Mouse (Mus musculus): ENCODE measurements around the gene Blvrb. TPM values are rescaled to one million over a fixed set of nuclear protein-coding genes. Genes with fewer than 3 reads are reported as not detected.

The Blvrb gene
- polyA plus RNA-seq, 1 experiment from 2014 or later: 45.5 TPM

DNA sequence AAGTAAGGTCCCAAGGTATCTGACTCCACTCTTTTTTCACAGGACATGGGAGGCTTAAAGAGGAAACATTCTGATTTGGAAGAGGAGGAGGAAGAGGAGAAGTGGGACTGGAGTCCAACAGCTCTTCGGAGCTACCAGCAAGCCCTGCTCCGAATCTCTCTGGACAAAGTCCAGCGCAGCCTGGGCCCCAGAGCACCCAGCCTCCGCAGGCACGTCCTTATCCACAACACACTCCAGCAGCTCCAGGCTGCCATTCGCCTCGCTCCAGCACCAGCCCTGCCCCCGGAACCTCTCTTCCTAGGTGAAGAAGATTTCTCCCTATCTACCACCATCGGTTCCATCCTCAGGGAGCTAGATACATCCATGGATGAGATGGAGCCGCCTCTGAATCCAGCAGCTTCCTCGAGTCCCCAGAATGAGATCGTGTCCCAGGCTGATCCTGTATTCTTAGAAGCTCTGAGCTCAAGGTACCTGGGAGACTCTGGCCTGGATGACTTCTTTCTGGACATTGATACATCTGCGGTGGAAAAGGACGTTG is 28.4 kb downstream of the Blvrb start:
- peaks cover 25% of the 10 kb centered on the region for H3K36me3 ChIP-seq (replicated peaks)
- no peak overlapping the region for H3K27ac ChIP-seq
- H3K27me3 ChIP-seq (ENCODE audit: poor library complexity, severe bottlenecking): no peaks in the 10 kb centered on the region
- H3K4me1 ChIP-seq: peaks cover 26% of the 10 kb centered on the region
- WGBS: 94% methylated on average over 14 of the region's 14 CpGs
- DNase-seq (ENCODE audit: extremely low spot score, low spot score): no peak
- H3K9me3 ChIP-seq: no peaks in the 10 kb centered on the region
- H3K4me3 ChIP-seq: no peak overlapping the region

DNA sequence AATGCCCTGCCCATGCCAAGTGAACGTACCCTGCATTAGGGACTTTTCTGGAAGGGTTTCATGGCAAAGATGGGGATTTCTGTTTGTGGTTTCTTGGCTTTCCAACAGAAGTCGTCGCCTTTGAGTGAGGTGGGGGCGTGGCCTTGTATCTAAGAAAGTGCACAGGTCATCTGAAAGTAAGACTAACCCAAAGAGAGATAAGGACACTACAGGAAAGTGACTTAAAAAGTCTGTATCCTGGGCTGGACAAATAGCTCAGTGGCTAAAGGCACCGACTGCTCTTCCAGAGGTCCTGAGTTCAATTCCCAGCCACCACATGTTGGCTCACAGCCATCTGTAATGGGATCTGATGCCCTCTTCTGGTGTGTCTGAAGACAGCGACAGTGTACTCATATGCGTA is 30.8 kb downstream of the Blvrb start:
- 83% methylated on average over 7 of the region's 7 CpGs for WGBS
- H3K4me3 ChIP-seq: no peak overlapping the region
- H3K27me3 ChIP-seq (ENCODE audit: poor library complexity, severe bottlenecking): no peaks in the 10 kb centered on the region
- no peak overlapping the region for H3K27ac ChIP-seq
- peaks cover 25% of the 10 kb centered on the region for H3K36me3 ChIP-seq (replicated peaks)
- DNase-seq (ENCODE audit: extremely low spot score, low spot score): no peak
- H3K4me1 ChIP-seq: peaks cover 32% of the 10 kb centered on the region
- no peaks in the 10 kb centered on the region for H3K9me3 ChIP-seq

DNA sequence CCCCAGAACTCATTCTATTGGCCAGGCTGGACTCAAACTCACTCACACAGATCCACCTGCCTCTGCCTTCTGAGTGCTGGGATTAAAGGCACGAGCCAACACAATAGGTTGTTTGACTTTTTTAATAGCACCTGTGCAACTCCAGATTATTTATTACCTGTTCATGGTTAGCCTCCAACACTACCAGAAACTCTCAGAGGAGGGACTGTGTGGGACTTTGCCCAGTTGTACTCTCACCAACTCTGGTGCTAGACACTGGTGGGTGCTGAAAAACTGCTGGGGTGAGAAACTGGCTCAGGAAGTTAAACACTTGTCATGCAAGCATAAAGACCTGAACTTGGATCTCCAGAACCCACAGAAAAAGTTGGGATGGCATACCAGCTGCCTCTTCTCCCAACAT is 32.0 kb downstream of the Blvrb start:
- H3K27me3 ChIP-seq (ENCODE audit: poor library complexity, severe bottlenecking): no peaks in the 10 kb centered on the region
- H3K4me3 ChIP-seq: no peak overlapping the region
- no peaks in the 10 kb centered on the region for H3K9me3 ChIP-seq
- peaks cover 25% of the 10 kb centered on the region for H3K36me3 ChIP-seq (replicated peaks)
- H3K4me1 ChIP-seq: peaks cover 30% of the 10 kb centered on the region
- 75% methylated on average over 1 of the region's 1 CpGs for WGBS
- H3K27ac ChIP-seq: no peak overlapping the region
- DNase-seq (ENCODE audit: extremely low spot score, low spot score): no peak

DNA sequence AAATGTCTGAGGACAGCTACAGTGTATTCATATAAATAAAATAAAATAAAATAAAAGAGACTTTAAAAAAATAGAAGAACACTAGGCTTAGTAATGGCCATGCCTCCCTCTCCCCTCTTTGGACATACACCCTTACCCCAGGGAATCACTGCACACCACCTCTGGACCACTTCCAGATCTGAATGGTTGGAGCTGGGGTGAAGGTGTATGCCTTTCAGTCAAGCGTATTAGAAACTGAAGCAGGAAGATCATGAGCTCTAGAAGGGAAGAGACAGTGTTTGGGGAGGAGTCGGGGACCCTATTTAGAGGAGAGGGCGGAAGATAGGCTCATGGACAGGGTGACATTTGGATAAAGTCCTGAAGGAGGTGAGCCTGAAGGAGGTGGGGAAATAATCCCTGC is 32.7 kb downstream of the Blvrb start:
- Histone ChIP-seq H3K9me3 (no peaks in the 10 kb centered on the region), H3K27me3 (ENCODE audit: poor library complexity, severe bottlenecking) (peaks cover 3% of the 10 kb centered on the region; the same call in 1 of the 2 replicates), H3K4me3 (peak overlapping the region; percentile 49; the same call in 1 of the 2 replicates), H3K4me1 (peaks cover 22% of the 10 kb centered on the region), H3K27ac (peak overlapping the region; percentile 85), H3K36me3 (replicated peaks) (peaks cover 25% of the 10 kb centered on the region)
- WGBS: 68% methylated on average over 3 of the region's 3 CpGs
- no peak for DNase-seq (ENCODE audit: extremely low spot score, low spot score)

DNA sequence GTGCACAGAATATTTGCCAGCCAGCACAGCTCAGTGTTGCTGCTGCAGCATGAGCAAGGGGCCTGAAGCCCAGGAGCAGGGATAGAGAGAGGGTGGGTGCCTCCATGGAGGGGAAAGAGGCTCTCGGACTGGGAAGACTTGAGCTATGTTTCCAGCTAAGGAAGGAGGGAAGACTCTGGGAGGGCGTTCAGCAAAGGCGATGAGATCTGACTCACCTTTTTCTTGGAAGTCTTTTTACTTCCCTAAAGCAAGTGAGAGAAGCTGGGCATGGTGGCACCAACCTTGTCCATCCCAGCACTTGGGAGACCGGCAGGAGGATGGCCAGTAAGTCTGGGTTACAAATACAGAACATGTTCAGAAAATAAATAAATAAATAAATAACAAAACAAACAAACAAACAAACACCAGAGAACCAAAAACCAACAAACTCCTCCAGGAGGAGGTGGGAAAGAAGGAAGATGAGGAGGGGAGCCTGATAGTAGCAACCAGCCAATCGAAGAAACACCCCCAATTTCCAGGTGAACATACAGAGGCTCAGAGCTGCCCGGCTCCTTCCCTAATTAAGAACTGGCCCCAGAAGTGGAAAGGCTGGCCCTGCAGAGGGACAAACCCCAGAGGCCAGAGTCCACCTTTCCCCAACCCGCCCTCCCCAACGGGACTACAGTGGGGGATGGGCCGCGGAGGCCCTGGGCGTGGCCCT is 33.3 kb downstream of the Blvrb start:
- Histone ChIP-seq H3K36me3 (replicated peaks) (peaks cover 20% of the 10 kb centered on the region), H3K27ac (peak overlapping the region; percentile 85), H3K9me3 (no peaks in the 10 kb centered on the region), H3K4me3 (peak overlapping the region; percentile 49), H3K4me1 (peaks cover 22% of the 10 kb centered on the region), H3K27me3 (ENCODE audit: poor library complexity, severe bottlenecking) (peaks cover 4% of the 10 kb centered on the region; the same call in 1 of the 2 replicates)
- DNase-seq (ENCODE audit: extremely low spot score, low spot score): no peak
- WGBS: 11% methylated on average over 11 of the region's 11 CpGs

DNA sequence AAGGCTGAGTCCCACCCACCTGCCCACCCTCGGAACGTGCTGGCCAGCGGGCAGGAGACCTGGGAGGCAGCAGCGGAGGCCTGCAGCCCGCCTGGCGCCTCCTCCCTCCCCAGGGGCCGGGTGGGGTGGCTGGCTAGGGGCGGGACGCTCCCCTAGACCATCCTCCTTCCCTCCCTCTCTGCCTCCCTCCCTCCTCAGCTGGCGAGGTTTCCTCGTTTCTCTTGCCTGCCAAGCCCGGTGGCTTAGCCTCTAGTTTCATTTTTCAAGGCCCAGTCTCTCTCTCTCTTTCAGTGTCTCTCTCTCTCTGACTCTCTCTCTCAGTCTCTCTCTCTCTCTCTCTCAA is 33.8 kb downstream of the Blvrb start:
- no peaks in the 10 kb centered on the region for H3K9me3 ChIP-seq
- DNase-seq (ENCODE audit: extremely low spot score, low spot score): peak; percentile 79
- peaks cover 27% of the 10 kb centered on the region for H3K4me1 ChIP-seq
- peak overlapping the region; percentile 49 for H3K4me3 ChIP-seq
- H3K27me3 ChIP-seq (ENCODE audit: poor library complexity, severe bottlenecking): peaks cover 4% of the 10 kb centered on the region; the same call in 1 of the 2 replicates
- H3K36me3 ChIP-seq (replicated peaks): peaks cover 15% of the 10 kb centered on the region
- H3K27ac ChIP-seq: peak overlapping the region; percentile 85
- 0% methylated on average over 8 of the region's 12 CpGs for WGBS

DNA sequence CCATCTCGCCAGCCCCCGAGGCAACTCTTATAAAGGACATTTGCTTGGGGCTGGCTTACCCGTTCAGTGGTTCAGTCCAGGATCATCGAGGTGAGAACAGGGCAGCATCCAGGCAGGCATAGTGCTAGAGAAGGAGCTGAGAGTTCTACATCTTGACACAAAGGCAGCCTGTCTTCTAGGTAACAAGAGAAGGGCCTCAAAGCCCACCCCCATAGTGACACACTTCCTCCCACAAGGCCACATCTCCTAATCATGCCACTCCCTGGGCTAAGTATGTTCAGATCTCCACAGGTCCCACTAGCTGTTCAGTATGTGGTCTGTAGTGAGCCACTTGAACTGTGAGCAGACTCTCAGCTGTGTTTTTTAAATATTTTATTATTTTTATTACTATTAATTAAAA is 36.1 kb downstream of the Blvrb start:
- DNase-seq (ENCODE audit: extremely low spot score, low spot score): no peak
- Histone ChIP-seq H3K27me3 (ENCODE audit: poor library complexity, severe bottlenecking) (peaks cover 5% of the 10 kb centered on the region; the same call in 1 of the 2 replicates), H3K9me3 (no peaks in the 10 kb centered on the region), H3K4me1 (peaks cover 42% of the 10 kb centered on the region), H3K4me3 (no peak overlapping the region), H3K27ac (no peak overlapping the region), H3K36me3 (replicated peaks) (no peaks in the 10 kb centered on the region)
- WGBS: 79% methylated on average over 4 of the region's 4 CpGs

DNA sequence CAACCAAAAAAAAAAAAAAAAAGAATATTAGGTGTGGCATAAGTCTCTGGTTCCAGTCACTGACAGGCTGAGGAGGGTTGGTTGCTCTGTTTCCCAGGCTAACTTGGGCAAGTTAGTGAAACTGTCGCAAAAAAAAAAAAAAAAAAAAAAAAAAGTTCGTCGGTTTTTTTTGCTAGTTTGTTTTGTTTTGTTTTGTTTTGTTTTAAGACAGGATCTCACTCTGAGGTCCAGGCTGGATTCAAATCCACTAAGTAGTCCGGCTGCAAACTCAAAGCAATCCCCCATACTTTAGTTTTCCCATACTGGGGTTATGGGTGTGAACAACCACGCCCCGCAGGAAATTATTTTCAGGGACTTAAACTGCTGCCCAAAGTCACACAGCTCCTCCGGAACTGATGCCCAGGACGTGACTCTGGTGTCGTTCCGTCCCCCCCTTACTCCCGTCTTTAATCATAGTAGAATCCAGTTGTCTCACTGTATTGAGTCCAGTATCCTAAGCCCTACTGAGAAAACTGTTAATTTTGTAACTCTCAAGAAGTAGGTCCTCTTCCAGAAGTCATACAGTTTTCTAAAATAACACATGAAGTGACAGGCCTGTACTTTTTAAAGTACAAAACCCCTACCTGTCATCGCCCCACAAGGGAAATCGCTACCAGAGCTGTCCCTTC is 38.5 kb downstream of the Blvrb start:
- H3K27me3 ChIP-seq (ENCODE audit: poor library complexity, severe bottlenecking): peaks cover 15% of the 10 kb centered on the region
- H3K4me1 ChIP-seq: peaks cover 56% of the 10 kb centered on the region
- H3K27ac ChIP-seq: peak overlapping the region; percentile 92
- peaks cover 10% of the 10 kb centered on the region for H3K36me3 ChIP-seq (replicated peaks)
- WGBS: 6% methylated on average over 13 of the region's 13 CpGs
- H3K4me3 ChIP-seq: peak overlapping the region; percentile 65
- H3K9me3 ChIP-seq: no peaks in the 10 kb centered on the region
- DNase-seq (ENCODE audit: extremely low spot score, low spot score): no peak

DNA sequence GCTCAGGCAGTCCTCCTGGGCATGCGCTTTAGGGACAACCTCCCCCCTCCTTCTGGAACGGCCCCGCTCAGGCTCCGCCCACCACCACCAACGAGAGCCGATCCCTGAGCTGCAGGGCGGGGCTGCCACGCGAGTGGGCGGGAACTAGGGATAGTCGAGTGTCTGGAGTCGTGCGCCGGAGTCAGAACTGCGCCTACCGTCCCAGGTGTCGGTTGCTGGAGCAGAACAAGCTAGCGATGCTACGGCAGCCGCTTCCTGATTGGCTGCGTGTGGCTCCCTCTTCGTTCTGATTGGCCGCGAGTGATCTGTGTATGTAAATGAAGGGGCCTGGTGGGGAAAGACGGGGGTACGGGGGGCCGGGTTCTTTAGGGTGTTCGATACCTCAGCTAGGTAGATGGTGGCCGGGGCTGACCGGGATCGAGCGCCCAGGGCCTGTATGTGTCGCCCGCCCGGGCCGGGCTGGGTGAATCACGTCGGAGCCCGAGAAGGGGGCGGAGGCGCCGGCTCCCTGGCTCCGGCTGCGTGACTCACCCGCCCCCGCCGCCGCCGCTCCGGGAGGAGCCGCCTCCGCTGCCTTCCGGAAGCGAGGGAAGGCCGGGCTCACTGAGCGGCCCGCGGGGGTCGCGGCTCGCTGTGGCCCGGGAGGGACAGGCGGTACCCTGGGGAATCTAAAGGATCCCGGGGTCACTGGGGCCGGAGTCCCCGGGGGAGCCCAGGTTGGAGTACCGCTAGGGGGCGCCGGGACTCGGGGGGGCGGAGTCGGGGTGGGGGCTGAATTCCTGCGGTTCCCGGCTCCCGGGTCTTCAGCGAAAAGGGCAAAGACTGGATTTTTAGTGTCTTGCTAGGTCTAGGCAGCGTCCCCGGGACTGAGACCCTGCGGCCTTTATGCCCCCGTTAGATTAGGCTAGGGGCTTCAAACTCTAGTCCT is 39.3 kb downstream of the Blvrb start, which contains the start of gene Sertad1:
Gene Sertad1 (plus strand): TSS at position 141 of the 928 bp plus-strand sequence.
- Histone ChIP-seq H3K27me3 (ENCODE audit: poor library complexity, severe bottlenecking) (peaks cover 15% of the 10 kb centered on the region), H3K4me3 (peak within 1 kb of the TSS; percentile 65), H3K9me3 (no peaks in the 10 kb centered on the region), H3K4me1 (peaks cover 54% of the 10 kb centered on the region), H3K27ac (peak within 1 kb of the TSS; percentile 92), H3K36me3 (replicated peaks) (peaks cover 10% of the 10 kb centered on the region)
- DNase-seq (ENCODE audit: extremely low spot score, low spot score): peak; percentile 100
- WGBS: under 1% methylated on average over 78 of the region's 80 CpGs

DNA sequence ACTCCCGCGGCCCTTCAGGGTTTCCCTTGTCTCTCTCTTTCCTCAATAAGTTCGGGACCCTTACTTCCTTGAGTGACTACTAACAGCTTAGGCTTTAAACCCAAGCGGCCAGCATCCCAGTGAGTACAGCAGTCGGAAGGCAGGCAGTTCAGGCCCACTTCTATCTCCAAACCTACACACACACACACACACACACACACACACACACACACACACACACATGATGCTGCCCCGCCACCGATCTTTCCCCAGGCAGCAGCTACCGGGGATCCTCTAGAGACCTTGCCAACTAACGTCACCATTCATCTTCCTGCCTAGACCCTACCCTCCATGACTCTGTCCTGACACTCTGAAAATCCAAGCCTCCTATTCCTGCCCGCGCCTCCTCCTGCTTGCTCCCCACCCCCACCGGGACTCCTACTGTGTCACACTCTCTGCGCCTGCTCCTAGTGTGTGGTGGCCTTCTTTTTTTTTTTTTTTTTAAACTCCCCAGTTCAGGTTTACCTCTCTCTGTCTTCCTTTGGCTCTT is 40.0 kb downstream of the Blvrb start:
- H3K9me3 ChIP-seq: no peaks in the 10 kb centered on the region
- H3K36me3 ChIP-seq (replicated peaks): peaks cover 10% of the 10 kb centered on the region
- peak; percentile 37 for DNase-seq (ENCODE audit: extremely low spot score, low spot score)
- peak overlapping the region; percentile 65 for H3K4me3 ChIP-seq
- H3K27ac ChIP-seq: peak overlapping the region; percentile 92
- 3% methylated on average over 13 of the region's 13 CpGs for WGBS
- H3K27me3 ChIP-seq (ENCODE audit: poor library complexity, severe bottlenecking): peaks cover 15% of the 10 kb centered on the region
- peaks cover 50% of the 10 kb centered on the region for H3K4me1 ChIP-seq

DNA sequence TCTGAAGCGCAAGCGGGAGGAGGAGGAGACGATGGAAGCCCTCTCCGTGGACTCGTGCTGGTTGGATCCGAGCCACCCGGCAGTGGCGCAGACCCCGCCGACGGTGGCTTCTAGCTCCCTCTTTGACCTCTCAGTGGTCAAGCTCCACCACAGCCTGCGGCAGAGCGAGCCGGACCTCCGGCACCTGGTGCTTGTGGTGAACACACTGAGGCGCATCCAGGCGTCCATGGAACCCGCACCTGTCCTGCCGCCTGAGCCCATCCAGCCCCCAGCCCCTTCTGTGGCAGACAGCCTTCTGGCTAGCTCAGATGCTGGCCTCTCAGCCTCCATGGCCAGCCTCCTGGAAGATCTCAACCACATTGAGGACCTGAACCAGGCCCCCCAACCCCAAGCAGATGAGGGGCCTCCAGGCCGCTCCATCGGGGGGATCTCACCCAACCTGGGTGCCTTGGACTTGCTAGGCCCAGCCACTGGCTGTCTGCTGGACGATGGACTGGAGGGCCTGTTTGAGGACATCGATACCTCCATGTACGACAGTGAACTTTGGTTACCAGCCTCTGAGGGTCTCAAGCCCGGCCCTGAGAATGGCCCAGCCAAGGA is 41.6 kb downstream of the Blvrb start:
- peaks cover 50% of the 10 kb centered on the region for H3K4me1 ChIP-seq
- no peaks in the 10 kb centered on the region for H3K9me3 ChIP-seq
- H3K27ac ChIP-seq: peak overlapping the region; percentile 91
- peaks cover 10% of the 10 kb centered on the region for H3K36me3 ChIP-seq (replicated peaks)
- H3K4me3 ChIP-seq: peak overlapping the region; percentile 59
- WGBS: 90% methylated on average over 25 of the region's 25 CpGs
- peaks cover 15% of the 10 kb centered on the region for H3K27me3 ChIP-seq (ENCODE audit: poor library complexity, severe bottlenecking)
- no peak for DNase-seq (ENCODE audit: extremely low spot score, low spot score)

DNA sequence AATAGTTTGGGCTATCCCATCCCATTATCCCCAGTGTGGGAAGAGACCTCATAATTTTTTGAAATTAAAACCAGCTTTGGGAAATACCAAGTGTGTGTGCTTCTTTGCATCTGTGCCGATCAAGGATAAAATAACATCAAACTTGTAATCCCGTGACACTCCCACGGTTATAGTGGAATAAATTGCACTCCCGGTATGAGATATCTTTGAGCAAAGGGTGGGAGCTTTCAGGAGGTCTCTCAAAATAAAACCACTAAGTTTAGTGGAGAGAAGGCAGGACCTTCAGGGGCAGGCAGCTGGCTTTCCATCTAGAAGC is 42.4 kb downstream of the Blvrb start:
- Histone ChIP-seq H3K36me3 (replicated peaks) (peaks cover 10% of the 10 kb centered on the region), H3K27me3 (ENCODE audit: poor library complexity, severe bottlenecking) (peaks cover 15% of the 10 kb centered on the region), H3K4me3 (peak overlapping the region; percentile 59), H3K27ac (peak overlapping the region; percentile 91), H3K4me1 (peaks cover 50% of the 10 kb centered on the region), H3K9me3 (no peaks in the 10 kb centered on the region)
- no peak for DNase-seq (ENCODE audit: extremely low spot score, low spot score)
- 42% methylated on average over 4 of the region's 4 CpGs for WGBS

Data from forebrain, embryonic 10.5 days (tissue).